In the genomic region with DNA sequence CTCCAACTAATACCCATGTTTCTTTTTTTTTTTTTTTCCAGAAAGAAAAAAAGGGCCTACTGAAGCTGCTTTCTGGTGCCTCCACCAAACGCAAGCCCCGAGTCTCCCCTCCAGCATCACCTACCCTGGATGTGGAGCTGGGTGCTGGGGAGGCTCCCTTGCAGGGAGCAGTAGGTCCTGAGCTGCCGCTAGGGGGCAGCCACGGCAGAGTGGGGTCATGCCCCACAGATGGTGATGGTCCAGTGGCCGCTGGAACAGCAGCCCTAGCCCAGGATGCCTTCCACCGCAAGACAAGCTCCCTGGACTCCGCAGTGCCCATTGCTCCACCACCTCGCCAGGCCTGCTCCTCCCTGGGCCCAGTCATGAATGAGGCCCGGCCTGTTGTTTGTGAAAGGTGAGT, we compare ENCODE assay signal across 11 mouse cellular contexts.
DNase-seq lines count a peak whose midpoint lies in the region; ATAC-seq and TF ChIP-seq lines count a peak whose summit lies in the region.
"Had no signal": no experiment of that assay in that cellular context is flagged by ENCODE, and none has a peak within 500 bp of the region (broad histone marks: within the 10 kb centered on the region; RNA-seq: fewer than 3 reads in every experiment).

No protein-coding gene starts in this region.

- peak; percentile 45 for TF ChIP-seq CTCF in heart, adult 2 months (IDR thresholded peaks at IDR 0.05)
- peak; percentile 38 to 82 (median 63); a peak in 5 of 6 replicates for TF ChIP-seq CTCF in MEL (IDR thresholded peaks at IDR 0.05 in 2 of 3, conservative IDR thresholded peaks at IDR 0.05 in 1 of 3; ENCODE audit: control insufficient read depth in 1 of 3, insufficient read depth in 1 of 3, low read depth in 2 of 3, low read length in 3 of 3, poor library complexity in 1 of 3, severe bottlenecking in 1 of 3)
- peak; percentile 54 for TF ChIP-seq CTCF in liver, postnatal 0 days (IDR thresholded peaks at IDR 0.05; ENCODE audit: low read depth)

- DNase-seq in heart, adult 2 months: no peak
- no peak for DNase-seq in midbrain, embryonic 10.5 days (ENCODE audit: low spot score)
- DNase-seq in MEL (ENCODE audit: low read depth, low spot score): peak; percentile 33
- DNase-seq in liver, postnatal 0 days: peak; percentile 30
- no peak for DNase-seq in adrenal gland, postnatal 36 days
- no peak for DNase-seq in heart, postnatal 14 days

- no peaks in the 10 kb centered on the region for H3K36me3 ChIP-seq in heart, adult 2 months (ENCODE audit: control insufficient read depth, insufficient read depth, low read length)
- H3K36me3 ChIP-seq in heart, embryonic 12.5 days: peaks cover 14% of the 10 kb centered on the region
- H3K36me3 ChIP-seq in midbrain, embryonic 10.5 days: peaks cover 66% of the 10 kb centered on the region
- H3K36me3 ChIP-seq in midbrain, embryonic 16.5 days (ENCODE audit: control insufficient read depth, insufficient read depth, low read length): 0 out of 2 replicates have a peak, but pooled peaks cover 8% of the 10 kb centered on the region
- no peaks in the 10 kb centered on the region for H3K36me3 ChIP-seq in MEL (ENCODE audit: control insufficient read depth in 1 of 2, insufficient read depth in 2 of 2, low read length in 2 of 2)
- 0 out of 2 replicates have a peak, but pooled peaks cover 2% of the 10 kb centered on the region for H3K36me3 ChIP-seq in liver, postnatal 0 days (replicated peaks; ENCODE audit: insufficient read depth, low read length)
- H3K36me3 ChIP-seq: stomach, embryonic 15.5 days had no signal

- no peaks in the 10 kb centered on the region for H3K9me3 ChIP-seq in heart, embryonic 12.5 days (replicated peaks)
- H3K9me3 ChIP-seq in midbrain, embryonic 10.5 days (replicated peaks): no peaks in the 10 kb centered on the region; the same call in 1 of the 2 replicates
- no peaks in the 10 kb centered on the region for H3K9me3 ChIP-seq in midbrain, embryonic 16.5 days (replicated peaks; ENCODE audit: control insufficient read depth, low read length, poor library complexity, severe bottlenecking)
- H3K9me3 ChIP-seq in MEL (replicated peaks; ENCODE audit: insufficient read depth, low read length): no peaks in the 10 kb centered on the region
- no peaks in the 10 kb centered on the region for H3K9me3 ChIP-seq in liver, postnatal 0 days (ENCODE audit: low read length)
- H3K9me3 ChIP-seq: heart, embryonic 15.5 days; stomach, embryonic 15.5 days had no signal

- no peak overlapping the region for H3K4me3 ChIP-seq in heart, adult 2 months
- no peak overlapping the region for H3K4me3 ChIP-seq in heart, embryonic 12.5 days
- H3K4me3 ChIP-seq in midbrain, embryonic 10.5 days: no peak overlapping the region
- no peak overlapping the region for H3K4me3 ChIP-seq in midbrain, embryonic 16.5 days (ENCODE audit: low read depth, low read length)
- H3K4me3 ChIP-seq in MEL (ENCODE audit: control insufficient read depth in 1 of 2, insufficient read depth in 1 of 2, low read depth in 2 of 2, low read length in 2 of 2): no peak overlapping the region
- H3K4me3 ChIP-seq in liver, postnatal 0 days (ENCODE audit: low read depth, low read length): no peak overlapping the region
- H3K4me3 ChIP-seq: embryonic facial prominence, embryonic 10.5 days; heart, embryonic 15.5 days; stomach, embryonic 15.5 days had no signal

- ATAC-seq in heart, embryonic 12.5 days (ENCODE audit: insufficient number of reproducible peaks, low FRiP score): no peak
- no peak for ATAC-seq in midbrain, embryonic 16.5 days
- no peak for ATAC-seq in liver, postnatal 0 days

- peak; percentile 35 for TF ChIP-seq RAD21 in MEL (IDR thresholded peaks at IDR 0.05; ENCODE audit: low read depth, low read length)

- no peak for TF ChIP-seq POLR2A in heart, adult 2 months (IDR thresholded peaks at IDR 0.05; ENCODE audit: insufficient read depth, low read depth, low read length)
- no peak for TF ChIP-seq POLR2A in MEL (IDR thresholded peaks at IDR 0.05; ENCODE audit: control insufficient read depth in 1 of 2, insufficient read depth in 1 of 2, low read depth in 1 of 2, low read length in 2 of 2, poor library complexity in 1 of 2)

- H3K9ac ChIP-seq in heart, adult 2 months (ENCODE audit: low read depth, low read length): no peak overlapping the region
- no peak overlapping the region for H3K9ac ChIP-seq in heart, embryonic 12.5 days
- no peak overlapping the region for H3K9ac ChIP-seq in midbrain, embryonic 16.5 days (ENCODE audit: low read depth, low read length)
- no peak overlapping the region for H3K9ac ChIP-seq in MEL (ENCODE audit: control insufficient read depth, low read depth, low read length, poor library complexity, severe bottlenecking)
- H3K9ac ChIP-seq in liver, postnatal 0 days (replicated peaks): no peak overlapping the region
- H3K9ac ChIP-seq: heart, embryonic 15.5 days; stomach, embryonic 15.5 days had no signal

- intact Hi-C loops in heart, adult 2 months (cut with DNase I): no loop called here
- intact Hi-C loops in heart, postnatal 14 days (cut with DNase I): no loop called here

- TF ChIP-seq EP300 in heart, adult 2 months (IDR thresholded peaks at IDR 0.05; ENCODE audit: insufficient read depth, low read depth, low read length): no peak
- TF ChIP-seq EP300 in MEL (IDR thresholded peaks at IDR 0.05; ENCODE audit: low read depth in 1 of 2, low read length in 2 of 2): no peak
- no peak for TF ChIP-seq EP300 in liver, postnatal 0 days (IDR thresholded peaks at IDR 0.05; ENCODE audit: low read depth)

- H3K27me3 ChIP-seq in heart, adult 2 months (ENCODE audit: control insufficient read depth, insufficient read depth, low read length): no peaks in the 10 kb centered on the region
- H3K27me3 ChIP-seq in heart, embryonic 12.5 days (replicated peaks): no peaks in the 10 kb centered on the region
- H3K27me3 ChIP-seq in midbrain, embryonic 10.5 days (ENCODE audit: low read depth, poor library complexity, severe bottlenecking): no peaks in the 10 kb centered on the region
- H3K27me3 ChIP-seq in midbrain, embryonic 16.5 days (ENCODE audit: control insufficient read depth, insufficient read depth, low read depth, low read length): no peaks in the 10 kb centered on the region
- no peaks in the 10 kb centered on the region for H3K27me3 ChIP-seq in MEL (ENCODE audit: control insufficient read depth in 1 of 2, insufficient read depth in 2 of 2, low read length in 2 of 2)
- no peaks in the 10 kb centered on the region for H3K27me3 ChIP-seq in liver, postnatal 0 days (ENCODE audit: insufficient read depth, low read length)
- H3K27me3 ChIP-seq: heart, embryonic 15.5 days; stomach, embryonic 15.5 days had no signal

- H3K4me1 ChIP-seq in heart, adult 2 months (ENCODE audit: control insufficient read depth, insufficient read depth, low read length): no peaks in the 10 kb centered on the region
- H3K4me1 ChIP-seq in heart, embryonic 12.5 days (replicated peaks): peaks cover 33% of the 10 kb centered on the region
- peaks cover 43% of the 10 kb centered on the region for H3K4me1 ChIP-seq in midbrain, embryonic 10.5 days
- peaks cover 24% of the 10 kb centered on the region for H3K4me1 ChIP-seq in midbrain, embryonic 16.5 days (ENCODE audit: control insufficient read depth, insufficient read depth, low read length)
- H3K4me1 ChIP-seq in MEL (ENCODE audit: control insufficient read depth in 1 of 2, insufficient read depth in 2 of 2, low read length in 2 of 2): no peaks in the 10 kb centered on the region
- H3K4me1 ChIP-seq in liver, postnatal 0 days (ENCODE audit: insufficient read depth): no peaks in the 10 kb centered on the region

- WGBS in heart, adult 2 months: 78% methylated on average over 9 of the region's 9 CpGs
- 69% methylated on average over 9 of the region's 9 CpGs for WGBS in heart, embryonic 12.5 days
- WGBS in midbrain, embryonic 10.5 days: 80% methylated on average over 9 of the region's 9 CpGs
- 81% methylated on average over 9 of the region's 9 CpGs for WGBS in midbrain, embryonic 16.5 days
- WGBS in liver, postnatal 0 days (ENCODE audit: insufficient replicate concordance): 64% methylated on average over 9 of the region's 9 CpGs

- H3K4me2 ChIP-seq in heart, embryonic 12.5 days: no peak overlapping the region
- H3K4me2 ChIP-seq in midbrain, embryonic 16.5 days (ENCODE audit: low read length): no peak overlapping the region
- H3K4me2 ChIP-seq in liver, postnatal 0 days (ENCODE audit: low read depth, low read length): no peak overlapping the region
- H3K4me2 ChIP-seq: heart, embryonic 15.5 days; stomach, embryonic 15.5 days had no signal

- no peaks in the 10 kb centered on the region for H3K79me2 ChIP-seq in heart, adult 2 months (replicated peaks; ENCODE audit: control insufficient read depth, insufficient read depth, low read length)
- no peaks in the 10 kb centered on the region for H3K79me2 ChIP-seq in MEL (ENCODE audit: control insufficient read depth, insufficient read depth, low read length, poor library complexity)

- no peak overlapping the region for H3K27ac ChIP-seq in heart, adult 2 months
- no peak overlapping the region for H3K27ac ChIP-seq in heart, embryonic 12.5 days (ENCODE audit: poor library complexity, severe bottlenecking)
- peak overlapping the region; percentile 85 for H3K27ac ChIP-seq in midbrain, embryonic 10.5 days (replicated peaks)
- H3K27ac ChIP-seq in midbrain, embryonic 16.5 days (ENCODE audit: low read length): no peak overlapping the region
- no peak overlapping the region for H3K27ac ChIP-seq in MEL (ENCODE audit: control insufficient read depth, low read depth, low read length)
- H3K27ac ChIP-seq in liver, postnatal 0 days (ENCODE audit: low read depth): peak overlapping the region; percentile 16; the same call in 1 of the 2 replicates
- H3K27ac ChIP-seq: embryonic facial prominence, embryonic 10.5 days; heart, embryonic 15.5 days had no signal

TF ChIP-seq in MEL, 35 proteins besides CTCF, POLR2A, EP300 and RAD21:
- TF ChIP-seq BHLHE40 (IDR thresholded peaks at IDR 0.05; ENCODE audit: borderline replicate concordance, low read depth, low read length) (no peak), ZC3H11A (IDR thresholded peaks at IDR 0.05; ENCODE audit: low read depth, low read length) (peak; percentile 6; the same call in 1 of the 2 replicates), SMC3 (IDR thresholded peaks at IDR 0.05; ENCODE audit: low read depth, low read length) (peak; percentile 65)

Comparison
In these comparisons a context has a peak if more than half of its experiments do, and no peak if none do; other contexts are left out.
1. H3K27ac ChIP-seq: peak in midbrain, embryonic 10.5 days (single experiment) and liver, postnatal 0 days (single experiment); none in heart, adult 2 months (single experiment), heart, embryonic 12.5 days (single experiment), midbrain, embryonic 16.5 days (single experiment) and MEL (single experiment).
2. DNase-seq: peak in MEL (single experiment) and liver, postnatal 0 days (single experiment); none in heart, adult 2 months (0 of 2), midbrain, embryonic 10.5 days (single experiment), adrenal gland, postnatal 36 days (0 of 2) and heart, postnatal 14 days (0 of 2).
3. Peak in every context shown above with its lines, with median percentiles within 50 percentile points of each other: CTCF ChIP-seq.